Mouse (Mus musculus): ENCODE measurements around the gene Tpbpb. TPM values are rescaled to one million over a fixed set of nuclear protein-coding genes. Genes with fewer than 3 reads are reported as not detected.

Tpbpb gene
- polyA plus RNA-seq, 1 experiment, result not detected

- no peak overlapping the region for H3K4me3 ChIP-seq (ENCODE audit: insufficient read depth, poor library complexity, severe bottlenecking)
- no peak for TF ChIP-seq MYOG (IDR thresholded peaks at IDR 0.05; ENCODE audit: control insufficient read depth, extremely low read depth, insufficient read length)
- no peak for TF ChIP-seq CEBPB (IDR thresholded peaks at IDR 0.05; ENCODE audit: low read depth)
- TF ChIP-seq FOSL1 (IDR thresholded peaks at IDR 0.05; ENCODE audit: insufficient read depth, low read length, poor library complexity, severe bottlenecking), result no peak
- TF ChIP-seq MAX (IDR thresholded peaks at IDR 0.05), result no peak
- TF ChIP-seq USF1 (IDR thresholded peaks at IDR 0.05; ENCODE audit: low read depth), result no peak
- TF ChIP-seq MYOD1 (IDR thresholded peaks at IDR 0.05; ENCODE audit: control insufficient read depth, insufficient read length, low read depth), result no peak
- TF ChIP-seq CTCF (IDR thresholded peaks at IDR 0.05; ENCODE audit: control insufficient read depth, insufficient read depth, insufficient read length), result no peak
- no peaks in the 10 kb centered on the region for H3K27me3 ChIP-seq (ENCODE audit: control insufficient read depth, insufficient read depth, insufficient read length)
- no peaks in the 10 kb centered on the region for H3K79me3 ChIP-seq (ENCODE audit: low read depth)
- H3ac ChIP-seq (ENCODE audit: control insufficient read depth, insufficient read length, low read depth), result no peak overlapping the region
- H3K36me3 ChIP-seq (ENCODE audit: control insufficient read depth, insufficient read depth), result no peaks in the 10 kb centered on the region
- H3K79me2 ChIP-seq (ENCODE audit: control insufficient read depth, insufficient read depth), result no peaks in the 10 kb centered on the region
Observed at GRCm38 (mm10) chr13:60895406-60896160, 9.1 kb downstream of the Tpbpb start.

GRCm38 (mm10) chr13:60892301-60892700, 12.4 kb downstream of the Tpbpb start:
- Histone ChIP-seq H3K79me2 (ENCODE audit: control insufficient read depth, insufficient read depth) (no peaks in the 10 kb centered on the region), H3K27me3 (ENCODE audit: control insufficient read depth, insufficient read depth, insufficient read length) (no peaks in the 10 kb centered on the region), H3K79me3 (ENCODE audit: low read depth) (no peaks in the 10 kb centered on the region), H3K36me3 (ENCODE audit: control insufficient read depth, insufficient read depth) (no peaks in the 10 kb centered on the region), H3ac (ENCODE audit: control insufficient read depth, insufficient read length, low read depth) (no peak overlapping the region), H3K4me3 (ENCODE audit: insufficient read depth, poor library complexity, severe bottlenecking) (no peak overlapping the region)
- TF ChIP-seq MYOD1 (IDR thresholded peaks at IDR 0.05; ENCODE audit: control insufficient read depth, insufficient read length, low read depth) (no peak), FOSL1 (IDR thresholded peaks at IDR 0.05; ENCODE audit: insufficient read depth, low read length, poor library complexity, severe bottlenecking) (no peak), CTCF (IDR thresholded peaks at IDR 0.05; ENCODE audit: control insufficient read depth, insufficient read depth, insufficient read length) (no peak)

GRCm38 (mm10) chr13:60864281-60864680, 40.4 kb downstream of the Tpbpb start, which contains the start of gene 4930486L24Rik:
Gene 4930486L24Rik, minus strand, starts transcription at chr13:60864475.
- no peak for TF ChIP-seq MYOG (IDR thresholded peaks at IDR 0.05; ENCODE audit: control insufficient read depth, extremely low read depth, insufficient read length)
- no peak for TF ChIP-seq USF1 (IDR thresholded peaks at IDR 0.05; ENCODE audit: low read depth)
- TF ChIP-seq FOSL1 (IDR thresholded peaks at IDR 0.05; ENCODE audit: insufficient read depth, low read length, poor library complexity, severe bottlenecking), result no peak
- no peak for TF ChIP-seq MYOD1 (IDR thresholded peaks at IDR 0.05; ENCODE audit: control insufficient read depth, insufficient read length, low read depth)
- TF ChIP-seq CTCF (IDR thresholded peaks at IDR 0.05; ENCODE audit: control insufficient read depth, insufficient read depth, insufficient read length), result no peak
- Histone ChIP-seq H3K36me3 (ENCODE audit: control insufficient read depth, insufficient read depth) (no peaks in the 10 kb centered on the region), H3K79me2 (ENCODE audit: control insufficient read depth, insufficient read depth) (no peaks in the 10 kb centered on the region), H3K79me3 (ENCODE audit: low read depth) (no peaks in the 10 kb centered on the region), H3ac (ENCODE audit: control insufficient read depth, insufficient read length, low read depth) (no peak within 1 kb of the TSS), H3K27me3 (ENCODE audit: control insufficient read depth, insufficient read depth, insufficient read length) (no peaks in the 10 kb centered on the region), H3K4me3 (ENCODE audit: insufficient read depth, poor library complexity, severe bottlenecking) (no peak within 1 kb of the TSS)

Other genes with a start within 250 kb of the Tpbpb start
- gene BC051665, start 118.5 kb downstream of the Tpbpb start, polyA plus RNA-seq (2012; fragmentation: generic; extraction: Trizol), result not detected
- gene Ctsll3, start 102.0 kb downstream of the Tpbpb start, polyA plus RNA-seq (2012; fragmentation: generic; extraction: Trizol), result not detected
- gene 4930486L24Rik, start 40.4 kb downstream of the Tpbpb start, polyA plus RNA-seq (2012; fragmentation: generic; extraction: Trizol), result 0.11 TPM
- 0.08 TPM for gene Gm49392, start 8.0 kb downstream of the Tpbpb start, polyA plus RNA-seq (2012; fragmentation: generic; extraction: Trizol)
- gene Ctla2b, start 7.4 kb downstream of the Tpbpb start, polyA plus RNA-seq (2012; fragmentation: generic; extraction: Trizol), result 0.57 TPM
- not detected for gene Gm49393, start 30.7 kb upstream of the Tpbpb start, polyA plus RNA-seq (2012; fragmentation: generic; extraction: Trizol)
- gene Gm49391, start 31.7 kb upstream of the Tpbpb start, polyA plus RNA-seq (2012; fragmentation: generic; extraction: Trizol), result 0.21 TPM
- 1.6 TPM for gene Ctla2a, start 31.7 kb upstream of the Tpbpb start, polyA plus RNA-seq (2012; fragmentation: generic; extraction: Trizol)
- gene Tpbpa, start 37.1 kb upstream of the Tpbpb start, polyA plus RNA-seq (2012; fragmentation: generic; extraction: Trizol), result not detected
- not detected for gene Ctsj, start 101.1 kb upstream of the Tpbpb start, polyA plus RNA-seq (2012; fragmentation: generic; extraction: Trizol)
- not detected for gene Ctsq, start 135.8 kb upstream of the Tpbpb start, polyA plus RNA-seq (2012; fragmentation: generic; extraction: Trizol)